Mouse (Mus musculus) hindbrain, embryonic 16.5 days (tissue): ENCODE measurements around the gene Ccdc146. TPM values are rescaled to one million over a fixed set of nuclear protein-coding genes. Genes with fewer than 3 reads are reported as not detected.

Source experiments
- ATAC-seq: fragments of 200-750 bp; cut with Nextera tagmentation; 2 replicates; pipeline ENCODE4 v1.8.0; 2017; ENCODE audit warnings: moderate TSS enrichment, moderate library complexity
- H3K27ac ChIP-seq: fragments of 300-500 bp; sonication (generic); 2 replicates; pipeline ENCODE4 v1.5.1; 2014; ENCODE audit warnings: low read depth, mild to moderate bottlenecking, control low read depth, low read length, moderate library complexity
- H3K27me3 ChIP-seq: fragments of 300-500 bp; sonication (generic); replicated peaks from 2 replicates; pipeline ENCODE4 v1.6.1; 2014; ENCODE audit warnings: low read length; ENCODE audit not compliant: control insufficient read depth, insufficient read depth
- H3K36me3 ChIP-seq: fragments of 300-500 bp; sonication (generic); 2 replicates; pipeline ENCODE4 v1.6.1; 2014; ENCODE audit warnings: mild to moderate bottlenecking, low read length, moderate library complexity, mixed read lengths; ENCODE audit not compliant: control insufficient read depth, insufficient read depth
- H3K4me1 ChIP-seq: fragments of 300-500 bp; sonication (generic); 2 replicates; pipeline ENCODE4 v1.6.1; 2014; ENCODE audit warnings: low read depth, low read length; ENCODE audit not compliant: control insufficient read depth, insufficient read depth
- H3K4me2 ChIP-seq: fragments of 300-500 bp; sonication (generic); 2 replicates; pipeline ENCODE4 v1.6.1; 2014; ENCODE audit warnings: mild to moderate bottlenecking, low read length, control low read depth, moderate library complexity
- H3K4me3 ChIP-seq: fragments of 300-500 bp; sonication (generic); 2 replicates; pipeline ENCODE4 v1.5.1; 2014; ENCODE audit warnings: mild to moderate bottlenecking, low read length, control low read depth, moderate library complexity
- H3K9ac ChIP-seq: fragments of 300-500 bp; sonication (generic); 2 replicates; pipeline ENCODE4 v1.6.1; 2014; ENCODE audit warnings: low read depth, mild to moderate bottlenecking, control low read depth, low read length, moderate library complexity
- H3K9me3 ChIP-seq: fragments of 300-500 bp; sonication (generic); 2 replicates; pipeline ENCODE4 v1.6.1; 2014; ENCODE audit warnings: mild to moderate bottlenecking, low read length, moderate library complexity; ENCODE audit not compliant: control insufficient read depth
- WGBS: fragments of 180-500 bp; shearing (Covaris S2); extraction: QIAGEN DNeasy Blood & Tissue Kit; methylation state at CpG from one replicate; pipeline ENCODE4 v1.1.7; 2014; 5-methylcytosine and 5-hydroxymethylcytosine counted together
- polyA plus RNA-seq: library from polyadenylated mRNA; unstranded; fragments of >200 nt; fragmentation: Nextera tagmentation; extraction: Ambion mirVana; gene quantifications from 2 replicates; pipeline ENCODE4 v1.2.1, GENCODE M21; 2015

The Ccdc146 gene
- polyA plus RNA-seq, 1 experiment from 2014 or later: 0.75 TPM

DNA sequence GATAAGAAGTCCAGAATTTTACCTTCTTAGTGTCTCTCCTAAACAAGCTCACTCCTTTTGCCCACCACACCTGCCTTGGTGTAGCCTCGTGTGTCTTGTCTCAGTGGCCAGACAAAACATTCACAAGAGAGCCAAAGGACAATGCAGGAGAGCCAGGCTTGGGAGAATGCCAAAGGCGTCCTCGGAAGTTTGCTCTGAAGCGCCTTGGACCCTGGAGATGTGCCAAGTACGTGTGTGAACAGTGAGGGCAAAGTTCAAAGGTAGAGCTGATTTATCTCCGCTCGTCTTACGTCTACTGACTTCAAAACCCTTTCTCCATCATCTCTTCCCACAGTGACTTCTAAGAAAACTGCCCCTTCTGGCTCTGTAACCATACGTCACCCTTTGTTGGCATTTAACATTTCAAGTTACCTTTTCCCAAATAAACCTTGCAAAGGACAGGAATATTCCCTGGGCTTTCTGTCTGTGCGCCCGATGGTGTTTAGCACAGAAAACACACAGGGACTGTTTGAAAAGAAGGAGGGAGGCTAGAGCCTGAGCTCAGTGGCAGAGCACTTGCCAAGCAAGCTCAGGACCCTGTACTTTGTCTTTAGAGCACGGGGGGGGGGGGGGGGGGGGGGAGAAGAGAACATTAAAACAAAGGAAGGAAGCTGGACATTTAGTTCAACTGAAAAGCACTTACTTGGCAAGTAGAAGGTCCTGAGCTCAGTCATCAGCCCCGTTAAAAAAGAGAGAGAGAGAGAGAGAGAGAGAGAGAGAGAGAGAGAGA is 32.7 kb downstream of the Ccdc146 start:
- H3K27ac ChIP-seq: no peak overlapping the region
- no peak overlapping the region for H3K9ac ChIP-seq
- H3K27me3 ChIP-seq: no peaks in the 10 kb centered on the region
- H3K9me3 ChIP-seq: no peaks in the 10 kb centered on the region
- no peak overlapping the region for H3K4me2 ChIP-seq
- H3K4me3 ChIP-seq: no peak overlapping the region
- WGBS: 43% methylated on average over 12 of the region's 13 CpGs
- H3K36me3 ChIP-seq: no peaks in the 10 kb centered on the region
- H3K4me1 ChIP-seq: no peaks in the 10 kb centered on the region; the same call in 1 of the 2 replicates
- no peak for ATAC-seq

DNA sequence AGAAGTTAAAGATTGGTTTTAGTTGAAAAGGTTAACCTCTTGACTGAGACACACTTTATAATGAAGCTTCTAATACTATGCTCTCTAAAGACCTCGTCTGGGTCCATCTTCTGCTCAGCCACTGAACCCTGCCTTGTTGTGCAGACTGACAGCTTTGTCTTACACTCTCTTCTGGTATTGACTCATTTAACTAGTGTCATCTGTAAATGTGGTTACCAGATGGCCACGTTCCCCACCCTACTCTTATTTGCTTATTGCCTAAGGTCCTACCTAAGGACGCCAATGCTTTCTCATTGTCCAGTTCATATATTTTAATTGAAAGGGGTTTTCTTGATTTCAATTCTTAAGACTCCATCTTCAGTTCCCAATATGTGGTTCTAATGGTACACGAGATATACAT is 35.6 kb downstream of the Ccdc146 start:
- H3K27ac ChIP-seq: no peak overlapping the region
- no peak overlapping the region for H3K4me3 ChIP-seq
- no peak for ATAC-seq
- no peaks in the 10 kb centered on the region; the same call in 1 of the 2 replicates for H3K4me1 ChIP-seq
- no peaks in the 10 kb centered on the region for H3K27me3 ChIP-seq
- no peaks in the 10 kb centered on the region for H3K36me3 ChIP-seq
- no peaks in the 10 kb centered on the region for H3K9me3 ChIP-seq
- 84% methylated on average over 4 of the region's 4 CpGs for WGBS
- H3K9ac ChIP-seq: no peak overlapping the region
- H3K4me2 ChIP-seq: no peak overlapping the region

DNA sequence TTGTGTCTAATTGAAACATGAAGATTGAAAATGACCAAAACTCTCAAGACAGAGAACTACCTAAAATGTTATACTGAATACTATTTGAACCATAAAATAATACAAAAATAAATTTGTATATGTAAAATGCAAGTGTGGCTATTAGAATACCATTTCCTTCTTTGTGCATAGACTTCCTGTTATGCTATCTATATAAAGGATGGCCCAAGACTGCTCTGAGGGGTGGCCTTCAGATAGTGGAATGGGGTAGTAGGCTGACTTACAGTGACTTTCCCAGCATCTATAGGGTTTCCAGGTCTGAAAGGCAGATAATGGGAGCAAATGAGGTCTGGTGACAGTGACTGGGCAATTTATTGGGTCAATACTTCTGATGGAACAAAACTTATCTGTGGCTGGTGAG is 37.1 kb downstream of the Ccdc146 start:
- ATAC-seq: no peak
- Histone ChIP-seq H3K27me3 (no peaks in the 10 kb centered on the region), H3K4me2 (no peak overlapping the region), H3K9ac (no peak overlapping the region), H3K4me3 (no peak overlapping the region), H3K4me1 (no peaks in the 10 kb centered on the region; the same call in 1 of the 2 replicates), H3K27ac (no peak overlapping the region), H3K36me3 (no peaks in the 10 kb centered on the region), H3K9me3 (no peaks in the 10 kb centered on the region)

DNA sequence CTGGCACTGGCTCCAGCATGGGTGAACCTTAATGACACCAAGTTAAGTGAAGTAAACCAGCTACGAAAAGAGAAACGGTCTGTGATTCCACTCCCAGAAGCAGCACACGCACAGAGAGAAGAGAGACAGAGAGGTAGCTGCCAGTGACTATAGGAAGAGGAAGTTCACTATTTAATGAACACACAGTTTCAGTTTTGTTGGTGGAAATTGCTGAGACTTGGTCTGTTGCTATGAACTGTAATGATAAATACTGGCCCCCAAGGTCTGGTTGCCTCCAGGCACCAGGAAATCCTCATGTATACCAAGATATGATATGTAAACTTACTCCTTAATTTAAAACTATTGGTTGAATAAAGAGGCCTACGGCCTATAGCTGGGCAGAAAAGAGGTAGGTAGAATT is 38.0 kb downstream of the Ccdc146 start:
- H3K27me3 ChIP-seq: no peaks in the 10 kb centered on the region
- ATAC-seq: no peak
- no peaks in the 10 kb centered on the region for H3K36me3 ChIP-seq
- H3K4me3 ChIP-seq: no peak overlapping the region
- no peaks in the 10 kb centered on the region for H3K9me3 ChIP-seq
- H3K9ac ChIP-seq: no peak overlapping the region
- WGBS: 85% methylated on average over 4 of the region's 4 CpGs
- H3K27ac ChIP-seq: no peak overlapping the region
- H3K4me2 ChIP-seq: no peak overlapping the region
- H3K4me1 ChIP-seq: no peaks in the 10 kb centered on the region

DNA sequence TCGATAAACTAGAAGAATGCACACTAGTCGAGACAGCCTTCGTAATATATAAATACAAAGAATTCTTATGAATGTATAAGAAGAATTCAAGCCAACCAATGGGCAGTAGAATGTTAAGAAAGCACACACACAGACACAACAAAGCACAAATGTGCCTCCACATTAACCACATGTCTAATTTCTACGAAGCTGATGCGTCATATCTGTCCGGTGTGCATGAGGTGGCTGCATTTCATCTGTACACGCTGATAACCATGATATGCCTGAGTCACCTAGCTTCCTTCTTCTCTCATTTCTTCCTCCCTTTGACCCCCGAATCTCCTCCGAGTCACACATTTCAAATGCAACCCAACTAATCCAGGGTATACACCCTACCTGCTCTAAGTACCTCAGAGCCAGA is 39.5 kb downstream of the Ccdc146 start:
- H3K9me3 ChIP-seq: no peaks in the 10 kb centered on the region
- no peaks in the 10 kb centered on the region for H3K27me3 ChIP-seq
- no peak overlapping the region for H3K27ac ChIP-seq
- no peaks in the 10 kb centered on the region for H3K36me3 ChIP-seq
- ATAC-seq: no peak
- no peak overlapping the region for H3K4me2 ChIP-seq
- H3K9ac ChIP-seq: no peak overlapping the region
- no peak overlapping the region for H3K4me3 ChIP-seq
- H3K4me1 ChIP-seq: no peaks in the 10 kb centered on the region
- WGBS: 96% methylated on average over 9 of the region's 9 CpGs

DNA sequence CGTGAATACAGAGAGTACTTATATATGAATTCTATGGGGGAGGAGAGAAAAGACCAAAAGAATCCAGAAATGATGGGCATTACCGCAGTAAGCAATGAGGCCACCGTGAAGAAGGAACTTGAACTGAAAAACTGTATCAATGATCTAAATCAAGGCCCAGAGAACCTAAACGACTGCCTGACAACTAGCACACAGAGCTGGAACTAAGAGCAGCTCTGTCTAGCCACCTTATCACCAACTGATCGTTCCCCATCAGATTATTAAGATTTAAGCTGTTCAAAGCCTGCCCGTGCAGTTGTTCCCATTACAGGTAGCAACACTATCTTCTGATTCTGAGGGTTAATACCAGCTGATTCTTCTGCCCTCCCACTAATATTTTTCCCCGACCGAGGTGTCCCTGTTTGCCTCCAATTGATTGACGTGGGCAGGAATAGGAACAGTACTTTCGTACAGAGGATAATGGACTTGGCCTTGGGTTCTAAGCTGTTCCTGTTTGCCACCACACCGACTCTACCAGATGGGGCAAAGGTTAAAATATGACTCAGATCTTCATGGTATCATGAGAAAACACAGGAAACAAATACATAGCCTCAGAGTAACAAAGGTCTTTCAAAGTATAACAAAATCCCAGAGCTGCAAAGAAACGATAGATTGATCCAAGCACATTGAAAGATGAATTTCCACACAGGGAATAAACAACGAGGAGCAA is 40.1 kb downstream of the Ccdc146 start:
- H3K9me3 ChIP-seq: no peaks in the 10 kb centered on the region
- no peak overlapping the region for H3K27ac ChIP-seq
- no peak overlapping the region for H3K4me2 ChIP-seq
- 81% methylated on average over 13 of the region's 13 CpGs for WGBS
- no peak overlapping the region for H3K4me3 ChIP-seq
- H3K36me3 ChIP-seq: no peaks in the 10 kb centered on the region
- no peak overlapping the region for H3K9ac ChIP-seq
- no peak for ATAC-seq
- no peaks in the 10 kb centered on the region for H3K4me1 ChIP-seq
- H3K27me3 ChIP-seq: no peaks in the 10 kb centered on the region

DNA sequence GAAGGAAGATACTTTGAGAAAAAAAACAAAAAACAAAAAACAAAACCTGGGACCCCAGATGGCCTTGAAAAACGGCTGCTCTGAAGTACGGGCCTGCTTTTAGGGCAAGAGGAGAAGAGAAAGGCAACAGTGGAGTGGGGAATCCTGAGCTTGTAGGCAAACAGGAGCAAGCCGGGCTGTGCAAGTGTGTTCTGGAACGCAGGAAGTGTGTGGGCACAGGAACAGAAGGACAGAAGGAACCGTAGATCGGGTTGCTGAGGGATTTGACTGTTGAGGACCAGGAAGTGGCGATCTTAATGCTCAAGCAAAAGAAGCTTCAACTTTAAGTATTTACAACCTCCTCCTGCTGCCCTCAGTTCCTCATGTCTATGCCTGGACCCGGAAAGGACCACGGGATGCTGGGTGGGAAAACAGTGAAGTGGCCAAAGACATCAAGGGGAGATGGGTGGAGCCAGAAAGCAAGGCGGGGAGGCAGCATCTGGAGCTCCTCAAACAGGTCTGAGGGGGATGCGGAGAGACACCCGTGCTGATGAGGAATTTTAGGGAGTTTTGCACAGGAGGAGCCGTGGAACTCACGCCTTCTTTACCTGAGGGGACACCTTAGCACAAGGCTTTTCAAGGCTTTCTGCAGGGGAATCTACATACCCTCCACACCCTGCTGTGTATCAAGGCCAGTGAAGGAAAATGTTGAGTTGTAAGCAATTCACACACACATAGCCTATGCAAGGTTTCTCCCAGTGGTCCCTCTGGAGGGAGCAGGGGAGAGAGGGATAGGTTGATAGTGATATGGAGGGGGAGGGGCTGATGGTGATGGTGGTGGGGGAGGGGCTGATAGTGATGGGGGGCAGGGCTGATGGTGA is 40.9 kb downstream of the Ccdc146 start:
- Histone ChIP-seq H3K4me2 (no peak overlapping the region), H3K9ac (no peak overlapping the region), H3K27me3 (no peaks in the 10 kb centered on the region), H3K9me3 (no peaks in the 10 kb centered on the region), H3K36me3 (no peaks in the 10 kb centered on the region), H3K4me1 (no peaks in the 10 kb centered on the region), H3K27ac (no peak overlapping the region), H3K4me3 (no peak overlapping the region)
- ATAC-seq: no peak
- 52% methylated on average over 14 of the region's 14 CpGs for WGBS

DNA sequence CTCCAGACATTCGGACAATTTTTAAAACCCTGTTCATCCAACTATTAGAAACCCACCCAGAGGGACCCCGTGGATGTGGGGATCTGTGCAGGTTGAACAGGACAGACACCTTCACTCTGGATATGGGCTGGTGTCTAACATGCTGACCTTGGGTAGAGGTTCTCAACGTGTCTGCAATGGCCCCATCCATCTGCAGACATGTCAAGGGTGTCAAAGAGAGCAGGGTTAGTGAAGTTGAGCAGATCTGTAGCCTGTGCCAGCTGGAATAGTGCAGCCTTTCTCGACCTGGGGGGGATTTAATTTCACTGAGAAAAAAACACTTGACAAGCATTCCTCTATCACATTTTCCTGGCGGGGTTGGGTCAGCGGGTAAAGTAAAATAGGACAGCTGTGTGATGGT is 41.8 kb downstream of the Ccdc146 start:
- Histone ChIP-seq H3K27ac (no peak overlapping the region), H3K27me3 (no peaks in the 10 kb centered on the region), H3K4me2 (no peak overlapping the region), H3K4me1 (no peaks in the 10 kb centered on the region), H3K9ac (no peak overlapping the region), H3K4me3 (no peak overlapping the region), H3K9me3 (no peaks in the 10 kb centered on the region), H3K36me3 (no peaks in the 10 kb centered on the region)
- no peak for ATAC-seq
- 72% methylated on average over 6 of the region's 6 CpGs for WGBS

DNA sequence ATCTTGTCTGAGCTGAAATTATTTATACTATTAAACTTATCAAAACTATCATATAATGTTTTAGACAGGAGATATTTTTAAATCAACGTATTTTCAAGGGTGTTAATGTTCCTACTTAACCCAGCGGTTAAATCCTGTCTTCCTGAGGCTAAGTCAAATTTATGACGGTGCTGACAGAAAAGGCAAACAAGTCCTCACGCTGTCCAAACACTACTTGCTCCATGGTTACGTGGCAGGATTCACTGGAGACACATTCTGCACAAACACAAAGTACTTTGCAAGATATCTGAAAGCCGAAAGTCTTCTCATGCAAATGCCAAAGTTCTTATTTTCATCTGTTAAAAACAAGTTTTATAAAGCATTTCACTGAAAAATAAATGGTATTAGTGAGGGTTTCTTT is 42.5 kb downstream of the Ccdc146 start:
- Histone ChIP-seq H3K36me3 (no peaks in the 10 kb centered on the region), H3K4me2 (no peak overlapping the region), H3K4me3 (no peak overlapping the region), H3K9me3 (no peaks in the 10 kb centered on the region), H3K9ac (no peak overlapping the region), H3K27me3 (no peaks in the 10 kb centered on the region), H3K27ac (no peak overlapping the region), H3K4me1 (no peaks in the 10 kb centered on the region)
- no peak for ATAC-seq
- 63% methylated on average over 6 of the region's 6 CpGs for WGBS
